Mouse (Mus musculus) CH12.LX (cell line): ENCODE results near the gene Suz12. TPM values are rescaled to one million over a fixed set of nuclear protein-coding genes. Genes with fewer than 3 reads are reported as not detected.

Experiments used
- DNase-seq: peaks from one replicate; pipeline ENCODE4 v3.0.0-alpha.2; 2013; ENCODE audit errors: extremely low read depth
- H3K27ac ChIP-seq: 2 replicates; pipeline ENCODE4 v1.5.1; 2012; ENCODE audit warnings: low read depth, mild to moderate bottlenecking, control low read depth, moderate library complexity; ENCODE audit not compliant: insufficient read depth
- H3K27me3 ChIP-seq: replicated peaks from 2 replicates; pipeline ENCODE3; 2012; ENCODE audit warnings: inconsistent platforms
- H3K36me3 ChIP-seq, 2 experiments: replicated peaks in 1 of 2; 2 replicates each; pipeline versions ENCODE3 to v1.6.1; 2012; ENCODE audit warnings: inconsistent platforms in 1 of 2, low read length in 1 of 2, mild to moderate bottlenecking in 1 of 2, mixed read lengths in 1 of 2, moderate library complexity in 1 of 2; ENCODE audit not compliant: control insufficient read depth in 1 of 2, insufficient read depth in 1 of 2
- H3K4me1 ChIP-seq, 2 experiments: 2 replicates each; pipeline ENCODE4 v1.6.1; 2012; ENCODE audit warnings: inconsistent platforms in 1 of 2, moderate library complexity in 1 of 2; ENCODE audit not compliant: insufficient read depth in 2 of 2, control insufficient read depth in 1 of 2
- H3K4me2 ChIP-seq: 2 replicates; pipeline ENCODE4 v1.6.1; 2012; ENCODE audit warnings: low read depth, mild to moderate bottlenecking, control low read depth; ENCODE audit not compliant: poor library complexity, insufficient read depth, severe bottlenecking
- H3K4me3 ChIP-seq, 3 experiments: fragments of 150-350 bp in 1 of 3; sonication (generic) in 1 of 3; replicated peaks in 1 of 3; 2 replicates each; pipeline versions ENCODE3 to v1.5.1; 2011 to 2012; ENCODE audit warnings: low read depth in 2 of 3, low read length in 2 of 3, mild to moderate bottlenecking in 2 of 3, moderate library complexity in 2 of 3, control low read depth in 1 of 3, improper control_type of control experiment in 1 of 3, inconsistent platforms in 1 of 3, mixed read lengths in 1 of 3; ENCODE audit not compliant: poor library complexity in 1 of 3
- H3K79me2 ChIP-seq: replicated peaks from 2 replicates; pipeline ENCODE4 v1.6.1; 2012; ENCODE audit warnings: mild to moderate bottlenecking, moderate library complexity; ENCODE audit not compliant: control insufficient read depth, poor library complexity, insufficient read depth, severe bottlenecking; ENCODE audit errors: extremely low read depth
- H3K9ac ChIP-seq: 2 replicates; pipeline ENCODE4 v1.6.1; 2012; ENCODE audit warnings: low read depth, mild to moderate bottlenecking, control low read depth, moderate library complexity; ENCODE audit not compliant: insufficient read depth
- H3K9me3 ChIP-seq: replicated peaks from 2 replicates; pipeline ENCODE3; 2012; ENCODE audit warnings: low read length, inconsistent platforms, mixed read lengths
- BHLHE40 ChIP-seq: IDR thresholded peaks from 2 replicates; pipeline ENCODE4 v1.6.1; 2011; ENCODE audit warnings: mild to moderate bottlenecking, low read depth, low read length, improper control_type of control experiment
- CHD1 ChIP-seq: IDR thresholded peaks from 2 replicates; pipeline ENCODE4 v1.6.1; 2012; ENCODE audit warnings: low read depth, low read length, improper control_type of control experiment, inconsistent platforms
- ELF1 ChIP-seq: IDR thresholded peaks from 2 replicates; pipeline ENCODE4 v1.6.1; 2014; ENCODE audit warnings: low read depth, mild to moderate bottlenecking, inconsistent platforms, low read length, improper control_type of control experiment
- EP300 ChIP-seq: IDR thresholded peaks from 2 replicates; pipeline ENCODE4 v1.6.1; 2011; ENCODE audit warnings: low read length, improper control_type of control experiment
- ETS1 ChIP-seq: conservative IDR thresholded peaks from 2 replicates; pipeline ENCODE4 v1.6.1; 2012; ENCODE audit warnings: low read depth, mild to moderate bottlenecking, inconsistent platforms, low read length, improper control_type of control experiment, moderate library complexity
- HCFC1 ChIP-seq: IDR thresholded peaks from 2 replicates; pipeline ENCODE4 v1.6.1; 2012; ENCODE audit warnings: low read depth, mild to moderate bottlenecking, inconsistent platforms, low read length, improper control_type of control experiment
- IRF4 ChIP-seq: IDR thresholded peaks from 2 replicates; pipeline ENCODE4 v1.6.1; 2014; ENCODE audit warnings: low read depth, mild to moderate bottlenecking, inconsistent platforms, low read length, improper control_type of control experiment
- JUND ChIP-seq: conservative IDR thresholded peaks from 2 replicates; pipeline ENCODE4 v1.6.1; 2011; ENCODE audit warnings: low read depth, low read length, improper control_type of control experiment
- KAT2A ChIP-seq: IDR thresholded peaks from 2 replicates; pipeline ENCODE4 v1.6.1; 2012; ENCODE audit warnings: low read length, improper control_type of control experiment, inconsistent platforms; ENCODE audit not compliant: insufficient replicate concordance
- MAX ChIP-seq: IDR thresholded peaks from 2 replicates; pipeline ENCODE4 v1.6.1; 2011; ENCODE audit warnings: low read length, improper control_type of control experiment
- MEF2A ChIP-seq: IDR thresholded peaks from 2 replicates; pipeline ENCODE4 v1.6.1; 2014; ENCODE audit warnings: low read depth, mild to moderate bottlenecking, inconsistent platforms, low read length, improper control_type of control experiment, borderline replicate concordance
- MXI1 ChIP-seq: IDR thresholded peaks from 2 replicates; pipeline ENCODE4 v1.6.1; 2011; ENCODE audit warnings: mild to moderate bottlenecking, low read depth, low read length, improper control_type of control experiment
- NELFE ChIP-seq: IDR thresholded peaks from 2 replicates; pipeline ENCODE4 v1.6.1; 2011; ENCODE audit warnings: low read depth, low read length, improper control_type of control experiment
- NRF1 ChIP-seq: IDR thresholded peaks from 2 replicates; pipeline ENCODE4 v1.6.1; 2014; ENCODE audit warnings: low read depth, mild to moderate bottlenecking, inconsistent platforms, low read length, improper control_type of control experiment, moderate library complexity
- PAX5 ChIP-seq: IDR thresholded peaks from 2 replicates; pipeline ENCODE4 v1.6.1; 2012; ENCODE audit warnings: low read length, inconsistent platforms, mixed read lengths
- POLR2A ChIP-seq: IDR thresholded peaks from 2 replicates; pipeline ENCODE4 v1.6.1; 2011; ENCODE audit warnings: low read depth, mild to moderate bottlenecking, improper control_type of control experiment, low read length
- POLR2AphosphoS2 ChIP-seq: IDR thresholded peaks from 2 replicates; pipeline ENCODE4 v1.6.1; 2011; ENCODE audit warnings: low read depth, low read length, improper control_type of control experiment
- RAD21 ChIP-seq: IDR thresholded peaks from 2 replicates; pipeline ENCODE4 v1.6.1; 2011; ENCODE audit warnings: low read depth, mild to moderate bottlenecking, low read length, improper control_type of control experiment, moderate library complexity
- RCOR1 ChIP-seq: conservative IDR thresholded peaks from 2 replicates; pipeline ENCODE4 v1.6.1; 2012; ENCODE audit warnings: low read depth, mild to moderate bottlenecking, inconsistent platforms, low read length, improper control_type of control experiment
- SIN3A ChIP-seq: IDR thresholded peaks from 2 replicates; pipeline ENCODE4 v1.6.1; 2012; ENCODE audit warnings: low read length, improper control_type of control experiment, inconsistent platforms
- SMC3 ChIP-seq: IDR thresholded peaks from 2 replicates; pipeline ENCODE4 v1.6.1; 2011; ENCODE audit warnings: low read depth, low read length, improper control_type of control experiment
- TBP ChIP-seq: conservative IDR thresholded peaks from 2 replicates; pipeline ENCODE4 v1.6.1; 2011; ENCODE audit warnings: low read depth, low read length, improper control_type of control experiment
- TCF12 ChIP-seq: IDR thresholded peaks from 2 replicates; pipeline ENCODE4 v1.6.1; 2014; ENCODE audit warnings: low read depth, mild to moderate bottlenecking, inconsistent platforms, low read length, improper control_type of control experiment
- UBTF ChIP-seq: IDR thresholded peaks from 2 replicates; pipeline ENCODE4 v1.6.1; 2012; ENCODE audit warnings: low read depth, mild to moderate bottlenecking, inconsistent platforms, low read length, improper control_type of control experiment, moderate library complexity
- USF1 ChIP-seq: IDR thresholded peaks from 2 replicates; pipeline ENCODE4 v1.6.1; 2014; ENCODE audit warnings: low read depth, mild to moderate bottlenecking, inconsistent platforms, low read length, improper control_type of control experiment
- ZC3H11A ChIP-seq: IDR thresholded peaks from 2 replicates; pipeline ENCODE4 v1.6.1; 2012; ENCODE audit warnings: low read depth, mild to moderate bottlenecking, inconsistent platforms, low read length, improper control_type of control experiment
- ZMIZ1 ChIP-seq: IDR thresholded peaks from 2 replicates; pipeline ENCODE4 v1.6.1; 2012; ENCODE audit warnings: low read depth, mild to moderate bottlenecking, inconsistent platforms, low read length, improper control_type of control experiment
- ZNF384 ChIP-seq: IDR thresholded peaks from 2 replicates; pipeline ENCODE4 v1.6.1; 2012; ENCODE audit warnings: low read depth, low read length, improper control_type of control experiment, inconsistent platforms
- dilution Hi-C: fragments of 300-500 bp; cut with MboI; formaldehyde crosslinking; loops from 2 replicates; pipeline ENCODE4 v1.14.3; 2020; ENCODE audit warnings: low sequenced_read_pairs; ENCODE audit not compliant: extremely low pct_unique_long_range_greater_than_20kb, extremely low pct_ligation_motif_present
- in situ Hi-C: fragments of 300-500 bp; cut with MboI; formaldehyde crosslinking; loops from 3 replicates; pipeline ENCODE4 v1.14.3; 2019; ENCODE audit warnings: low sequenced_read_pairs, low pct_ligation_motif_present, low pct_unique_long_range_greater_than_20kb, mixed read lengths
- polyA plus RNA-seq: library from polyadenylated mRNA; unstranded; fragments of >175 nt; gene quantifications from 2 replicates; pipeline ENCODE4 v1.2.1, GENCODE M21; 2012; ENCODE audit warnings: low read depth; ENCODE audit not compliant: insufficient read length
- total RNA-seq, 2 experiments: library from RNA; depleted of rRNA; stranded (reverse); fragments of 300-350 nt in 1 of 2; fragments of >200 nt in 1 of 2; gene quantifications; 2 replicates each; pipeline ENCODE4 v1.2.3; 2012 to 2014

Gene Suz12
- total and polyA plus RNA-seq, 3 experiments: 56.7 to 160 (median 124) TPM

DNA sequence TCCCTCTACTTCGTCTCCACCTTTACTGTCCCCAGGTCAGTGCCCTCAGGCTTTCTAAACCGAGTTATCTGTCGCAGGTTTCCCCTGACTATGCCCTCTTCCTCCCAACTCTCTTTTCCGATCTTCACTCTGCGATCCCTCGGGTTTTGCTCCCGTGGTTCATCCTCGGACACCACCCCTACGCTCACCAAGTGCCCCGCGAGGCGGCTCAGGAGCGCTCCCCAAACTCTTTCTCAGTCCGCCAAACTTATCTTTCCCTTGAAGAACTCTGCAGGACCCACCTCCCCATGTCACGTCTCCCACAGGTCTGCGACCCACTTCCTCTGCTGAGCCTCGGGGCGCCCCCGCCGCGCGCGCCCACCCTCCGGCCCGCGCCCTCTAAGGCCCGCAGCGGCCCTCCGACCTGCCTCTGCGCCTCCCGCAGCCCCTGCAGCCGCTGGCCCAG is 87.5 kb downstream of the Suz12 start:
- Histone ChIP-seq H3K36me3 (peaks cover 2 to 13% of the 10 kb centered on the region in 2 experiments), H3K9ac (peak overlapping the region; percentile 99), H3K4me1 (peaks cover 3 to 39% of the 10 kb centered on the region in 2 experiments; a peak in 3 of 4 replicates), H3K27ac (peak overlapping the region; percentile 79), H3K9me3 (peaks cover 8% of the 10 kb centered on the region), H3K27me3 (no peaks in the 10 kb centered on the region), H3K4me2 (peak overlapping the region; percentile 99), H3K4me3 (peak overlapping the region; percentile 92 to 98 (median 94)), H3K79me2 (peaks cover 48% of the 10 kb centered on the region)
- in situ Hi-C loops (loop anchor here (5.0 kb wide), 1 partner anchor 38 kb away; no protein-coding TSS in a partner anchor), dilution Hi-C loops (no loop called here)
- TF ChIP-seq BHLHE40 (no peak), UBTF (peak; percentile 3; the same call in 1 of the 2 replicates), PAX5 (no peak), SIN3A (peak; percentile 55; the same call in 1 of the 2 replicates), ZNF384 (0 out of 2 replicates have a peak, but pooled peaks have one; percentile 0), CHD1 (peak; percentile 86; the same call in 1 of the 2 replicates), POLR2A (no peak)
- peak; percentile 53 for DNase-seq

DNA sequence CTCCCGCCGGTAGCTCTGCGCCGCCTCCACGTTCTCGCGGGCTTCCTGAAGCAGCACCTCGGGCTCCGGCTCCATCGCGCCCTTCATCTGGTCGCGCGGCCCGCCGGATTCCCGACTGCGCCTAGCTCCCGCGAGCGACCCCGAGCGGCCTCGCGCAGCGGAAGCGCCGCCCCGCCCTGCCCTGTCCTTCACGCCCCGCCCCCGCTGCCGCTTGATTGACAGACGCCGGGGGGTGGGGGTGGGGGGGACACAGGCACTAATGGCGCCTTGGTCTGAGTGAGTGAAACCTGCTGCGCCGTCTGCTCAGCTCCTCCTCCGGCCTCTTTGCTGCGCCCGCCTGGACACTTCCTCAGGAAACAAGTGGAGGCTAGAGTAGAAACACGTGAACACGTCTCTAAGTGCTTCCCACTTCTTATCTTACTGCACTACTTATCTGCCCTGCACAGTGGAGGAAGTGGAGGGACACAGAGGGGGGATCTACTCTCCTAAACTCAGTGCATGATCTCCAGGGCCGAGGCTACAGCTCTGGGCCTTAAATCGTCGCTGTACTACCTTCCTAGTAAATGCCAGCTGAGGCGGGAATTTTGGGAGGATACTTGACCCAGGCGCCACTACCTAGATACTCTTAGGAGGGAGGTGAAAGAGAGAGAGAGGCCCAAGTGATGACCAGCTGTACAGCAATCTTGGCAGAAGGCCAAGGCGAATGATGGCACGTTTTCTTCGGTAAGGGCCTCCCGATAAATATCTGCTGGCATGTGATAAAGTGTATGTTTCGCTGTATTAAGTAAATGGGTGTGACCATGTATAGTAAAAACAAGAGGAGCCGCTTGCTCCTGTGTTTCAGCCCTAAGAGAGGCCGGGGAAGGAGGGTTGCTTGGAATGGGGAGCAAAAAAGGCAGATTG is 88.2 kb downstream of the Suz12 start, which contains the start of gene Crlf3:
Gene Crlf3, minus strand, starts transcription at position 166 of the 903 bp plus-strand sequence.
- peaks cover 2 to 11% of the 10 kb centered on the region in 2 experiments for H3K36me3 ChIP-seq
- H3K4me3 ChIP-seq: peak within 1 kb of the TSS; percentile 92 to 98 (median 94)
- DNase-seq: peak; percentile 96
- no peaks in the 10 kb centered on the region for H3K27me3 ChIP-seq
- H3K27ac ChIP-seq: peak within 1 kb of the TSS; percentile 79
- H3K4me1 ChIP-seq: peaks cover 8 to 39% of the 10 kb centered on the region in 2 experiments
- H3K79me2 ChIP-seq: peaks cover 42% of the 10 kb centered on the region
- peak within 1 kb of the TSS; percentile 99 for H3K9ac ChIP-seq
- dilution Hi-C loops (no loop called here), in situ Hi-C loops (loop anchor here (5.0 kb wide), 1 partner anchor 39 kb away; no protein-coding TSS in a partner anchor)
- H3K4me2 ChIP-seq: peak within 1 kb of the TSS; percentile 99
- peaks cover 8% of the 10 kb centered on the region for H3K9me3 ChIP-seq
- no peak for TF ChIP-seq JUND
- TF ChIP-seq ZC3H11A: no peak
- TF ChIP-seq TCF12: peak; percentile 97
- TF ChIP-seq RAD21: peak; percentile 1
- peak; percentile 98 for TF ChIP-seq ZMIZ1
- no peak for TF ChIP-seq RCOR1
- TF ChIP-seq ELF1: peak; percentile 77
- peak; percentile 61; the same call in 1 of the 2 replicates for TF ChIP-seq MEF2A
- TF ChIP-seq POLR2AphosphoS2: peak; percentile 96
- TF ChIP-seq SMC3: peak; percentile 23; the same call in 1 of the 2 replicates
- 0 out of 2 replicates have a peak, but pooled peaks have one; percentile 15 for TF ChIP-seq EP300
- no peak for TF ChIP-seq USF1
- TF ChIP-seq NRF1: peak; percentile 60
- peak; percentile 70; the same call in 1 of the 2 replicates for TF ChIP-seq KAT2A
- peak; percentile 91 for TF ChIP-seq MXI1
- TF ChIP-seq POLR2A: peak; percentile 96
- TF ChIP-seq BHLHE40: peak; percentile 86
- peak; percentile 49 for TF ChIP-seq MAX
- peak; percentile 70 for TF ChIP-seq HCFC1
- peak; percentile 98 for TF ChIP-seq NELFE
- peak; percentile 69 for TF ChIP-seq IRF4
- TF ChIP-seq SIN3A: peak; percentile 77
- TF ChIP-seq CHD1: no peak
- peak; percentile 75 for TF ChIP-seq TBP
- TF ChIP-seq ZNF384: peak; percentile 25; the same call in 1 of the 2 replicates
- TF ChIP-seq ETS1: no peak
- peak; percentile 78; the same call in 1 of the 2 replicates for TF ChIP-seq UBTF
